Mouse (Mus musculus): ENCODE results near the gene F8a. TPM values are rescaled to one million over a fixed set of nuclear protein-coding genes. Genes with fewer than 3 reads are reported as not detected.

Gene F8a
- polyA plus RNA-seq, 1 experiment from 2014 or later = 8.8 TPM

Other genes starting within 250 kb of the F8a start
- gene Zfp185, start 241.0 kb upstream of the F8a start, polyA plus RNA-seq (2015; fragmentation: Nextera tagmentation; extraction: Ambion mirVana) = 15.0 and 15.9 TPM in 2 replicates
- gene Pnma5, start 191.2 kb upstream of the F8a start, polyA plus RNA-seq (2015; fragmentation: Nextera tagmentation; extraction: Ambion mirVana) = 0.17 TPM in 1 of 2 replicates, not detected in the other
- 0.07 and 0.19 TPM in 2 replicates for gene Pnma3, start 163.5 kb upstream of the F8a start, polyA plus RNA-seq (2015; fragmentation: Nextera tagmentation; extraction: Ambion mirVana)
- 0.60 and 0.62 TPM in 2 replicates for gene Xlr4a, start 145.8 kb upstream of the F8a start, polyA plus RNA-seq (2015; fragmentation: Nextera tagmentation; extraction: Ambion mirVana)
- gene Xlr3a, start 131.2 kb upstream of the F8a start, polyA plus RNA-seq (2015; fragmentation: Nextera tagmentation; extraction: Ambion mirVana) = 1.5 and 2.7 TPM in 2 replicates
- 0.08 and 0.14 TPM in 2 replicates for gene Gm14685, start 111.2 kb upstream of the F8a start, polyA plus RNA-seq (2015; fragmentation: Nextera tagmentation; extraction: Ambion mirVana)
- gene Xlr5b, start 79.5 kb upstream of the F8a start, polyA plus RNA-seq (2015; fragmentation: Nextera tagmentation; extraction: Ambion mirVana) = not detected in 2 replicates
- not detected in 2 replicates for gene DXBay18, start 78.8 kb upstream of the F8a start, polyA plus RNA-seq (2015; fragmentation: Nextera tagmentation; extraction: Ambion mirVana)
- not detected in 2 replicates for gene Spin2d, start 51.3 kb upstream of the F8a start, polyA plus RNA-seq (2015; fragmentation: Nextera tagmentation; extraction: Ambion mirVana)
- 10.7 and 11.3 TPM in 2 replicates for gene Xlr3b, start 36.1 kb upstream of the F8a start, polyA plus RNA-seq (2015; fragmentation: Nextera tagmentation; extraction: Ambion mirVana)
- gene Xlr4b, start 14.0 kb upstream of the F8a start, polyA plus RNA-seq (2015; fragmentation: Nextera tagmentation; extraction: Ambion mirVana) = 0.52 and 0.70 TPM in 2 replicates
- 0.85 TPM in 1 of 2 replicates, not detected in the other for gene Xlr4c, start 14.8 kb downstream of the F8a start, polyA plus RNA-seq (2015; fragmentation: Nextera tagmentation; extraction: Ambion mirVana)
- gene Xlr3c, start 37.1 kb downstream of the F8a start, polyA plus RNA-seq (2015; fragmentation: Nextera tagmentation; extraction: Ambion mirVana) = 0.15 TPM in 1 of 2 replicates, not detected in the other
- gene Xlr5a, start 64.7 kb downstream of the F8a start, polyA plus RNA-seq (2015; fragmentation: Nextera tagmentation; extraction: Ambion mirVana) = not detected in 2 replicates
- gene Xlr5c, start 64.7 kb downstream of the F8a start, polyA plus RNA-seq (2015; fragmentation: Nextera tagmentation; extraction: Ambion mirVana) = not detected in 2 replicates
- not detected in 2 replicates for gene Gm45015, start 108.5 kb downstream of the F8a start, polyA plus RNA-seq (2015; fragmentation: Nextera tagmentation; extraction: Ambion mirVana)
- 14.7 and 18.0 TPM in 2 replicates for gene Zfp275, start 114.3 kb downstream of the F8a start, polyA plus RNA-seq (2015; fragmentation: Nextera tagmentation; extraction: Ambion mirVana)
- not detected in 2 replicates for gene Gm18336, start 170.4 kb downstream of the F8a start, polyA plus RNA-seq (2015; fragmentation: Nextera tagmentation; extraction: Ambion mirVana)
- gene Zfp92, start 182.8 kb downstream of the F8a start, polyA plus RNA-seq (2015; fragmentation: Nextera tagmentation; extraction: Ambion mirVana) = 0.21 and 0.30 TPM in 2 replicates
- 0.55 TPM in 1 of 2 replicates, not detected in the other for gene Trex2, start 207.1 kb downstream of the F8a start, polyA plus RNA-seq (2015; fragmentation: Nextera tagmentation; extraction: Ambion mirVana)
- gene Haus7, start 230.8 kb downstream of the F8a start, polyA plus RNA-seq (2015; fragmentation: Nextera tagmentation; extraction: Ambion mirVana) = 83.0 and 96.2 TPM in 2 replicates